8 mouse cellular contexts compared by ENCODE assay signal in the genomic region with DNA sequence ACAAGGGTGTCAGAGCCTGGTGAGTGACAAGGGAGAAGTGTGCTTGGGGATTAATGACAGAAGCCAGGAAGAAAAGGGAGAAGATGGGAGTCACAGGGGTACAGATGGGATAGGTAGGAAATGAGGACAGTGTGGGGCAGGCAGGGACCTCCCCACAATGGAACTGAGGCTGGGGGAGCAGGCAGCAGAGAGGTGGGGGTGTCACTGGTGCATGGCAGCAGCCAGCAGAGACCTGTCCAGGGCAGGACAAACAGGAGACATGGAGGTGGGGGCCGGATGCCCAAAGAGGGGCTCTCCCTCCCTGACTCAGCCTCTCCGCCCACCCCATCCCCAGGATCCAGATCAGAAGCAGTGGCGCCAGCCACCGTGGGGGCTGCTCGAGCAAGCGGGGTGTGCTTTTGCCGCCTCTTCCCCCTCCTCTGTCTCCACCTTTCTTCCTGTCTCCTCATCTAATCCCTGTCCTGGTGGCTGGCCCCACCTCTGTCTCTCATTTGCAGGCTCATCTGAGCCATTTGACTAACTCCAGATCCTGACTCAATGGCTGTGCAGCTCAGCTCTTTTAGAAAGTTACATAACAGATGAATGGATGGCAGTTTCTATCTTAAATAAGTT. TPM values are rescaled to one million over a fixed set of nuclear protein-coding genes. Genes with fewer than 3 reads are reported as not detected.
DNase-seq lines count a peak whose midpoint lies in the region; ATAC-seq and TF ChIP-seq lines count a peak whose summit lies in the region.

No protein-coding gene starts in this region.

- 8% methylated on average over 7 of the region's 7 CpGs for WGBS in forebrain, postnatal 0 days
- 0% methylated on average over 6 of the region's 7 CpGs for WGBS in limb, embryonic 11.5 days

- H3K4me3 ChIP-seq in layer of hippocampus, adult 2 months = peak overlapping the region; percentile 18; the same call in 1 of the 2 replicates
- H3K4me3 ChIP-seq in forebrain, postnatal 0 days (ENCODE audit: low read depth, low read length) = no peak overlapping the region
- H3K4me3 ChIP-seq in limb, embryonic 11.5 days (ENCODE audit: low read depth, low read length) = no peak overlapping the region

- H3K27me3 ChIP-seq in forebrain, postnatal 0 days (ENCODE audit: insufficient read depth, low read length) = no peaks in the 10 kb centered on the region
- no peaks in the 10 kb centered on the region for H3K27me3 ChIP-seq in limb, embryonic 11.5 days (ENCODE audit: control insufficient read depth, insufficient read depth, low read length)

- no peaks in the 10 kb centered on the region for H3K4me1 ChIP-seq in forebrain, postnatal 0 days (ENCODE audit: insufficient read depth)
- H3K4me1 ChIP-seq in limb, embryonic 11.5 days (ENCODE audit: control insufficient read depth, insufficient read depth, low read length) = peaks cover 40% of the 10 kb centered on the region

- DNase-seq in layer of hippocampus, adult 2 months (ENCODE audit: low spot score in 2 of 2) = no peak
- DNase-seq in layer of hippocampus, adult 8-10 months (ENCODE audit: low spot score in 2 of 2) = no peak
- peak; percentile 48 for DNase-seq in NIH3T3 (ENCODE audit: low read depth)
- no peak for DNase-seq in forebrain, postnatal 0 days
- no peak for DNase-seq in limb, embryonic 11.5 days (ENCODE audit: low spot score)
- peak; percentile 19 for DNase-seq in right cerebral cortex, postnatal 14 days
- DNase-seq in cerebellum, postnatal 36 days = no peak
- DNase-seq in urinary bladder, postnatal 36 days (ENCODE audit: low spot score in 2 of 2) = no peak

- peak overlapping the region; percentile 59 for H3K27ac ChIP-seq in layer of hippocampus, adult 2 months
- no peak overlapping the region for H3K27ac ChIP-seq in forebrain, postnatal 0 days (ENCODE audit: low read depth, low read length)
- peak overlapping the region; percentile 42; the same call in 1 of the 2 replicates for H3K27ac ChIP-seq in limb, embryonic 11.5 days (replicated peaks; ENCODE audit: low read depth, low read length)

- H3K9ac ChIP-seq in forebrain, postnatal 0 days = no peak overlapping the region
- H3K9ac ChIP-seq in limb, embryonic 11.5 days (ENCODE audit: low read length) = peak overlapping the region; percentile 43

- H3K9me3 ChIP-seq in forebrain, postnatal 0 days (ENCODE audit: low read length) = no peaks in the 10 kb centered on the region
- H3K9me3 ChIP-seq in limb, embryonic 11.5 days (ENCODE audit: control insufficient read depth, low read length) = no peaks in the 10 kb centered on the region

- ATAC-seq in forebrain, postnatal 0 days = peak; percentile 13; the same call in 1 of the 2 replicates
- ATAC-seq in limb, embryonic 11.5 days (ENCODE audit: insufficient number of reproducible peaks, low FRiP score, low TSS enrichment, low read depth) = no peak

- peaks cover 35% of the 10 kb centered on the region for H3K36me3 ChIP-seq in forebrain, postnatal 0 days (ENCODE audit: insufficient read depth)
- H3K36me3 ChIP-seq in limb, embryonic 11.5 days (ENCODE audit: control insufficient read depth, insufficient read depth, low read length) = peaks cover 16% of the 10 kb centered on the region

- no peak for TF ChIP-seq CTCF in layer of hippocampus, adult 2 months (conservative IDR thresholded peaks at IDR 0.05)
- no peak for TF ChIP-seq CTCF in forebrain, postnatal 0 days (IDR thresholded peaks at IDR 0.05; ENCODE audit: low read depth)

- H3K4me2 ChIP-seq in forebrain, postnatal 0 days (ENCODE audit: low read depth) = no peak overlapping the region
- H3K4me2 ChIP-seq in limb, embryonic 11.5 days (ENCODE audit: low read depth, severe bottlenecking) = peak overlapping the region; percentile 28; the same call in 1 of the 2 replicates

RNA-seq across cellular contexts. Expression of a gene that starts 8.3 kb away (rescaled TPM):
- 10 to 100 TPM; 62.9 to 67.4 TPM for total RNA-seq in layer of hippocampus, adult 2 months (2021)
- total RNA-seq in layer of hippocampus, adult 8-10 months (2022) = 10 to 100 TPM; 60.6 to 64.6 (median 62.8) TPM
- 21.1 and 37.6 TPM in 2 replicates for total RNA-seq in forebrain, postnatal 0 days (2014; rRNA removed)
- 31.7 and 32.0 TPM in 2 replicates for polyA plus RNA-seq in forebrain, postnatal 0 days (2015; fragmentation: Nextera tagmentation; extraction: Ambion mirVana)
- polyA plus RNA-seq in limb, embryonic 11.5 days (2014; fragmentation: Nextera tagmentation; extraction: Ambion mirVana) = 33.1 and 35.3 TPM in 2 replicates

RNA-seq across cellular contexts. Expression of a gene that starts 23.8 kb away (rescaled TPM):
- 1 to 10 TPM; 6.9 TPM for total RNA-seq in layer of hippocampus, adult 2 months (2021)
- total RNA-seq in layer of hippocampus, adult 8-10 months (2022) = 10 to 100 TPM in 2 of 4 experiments, 1 to 10 TPM in 2; 7.2 to 26.4 (median 15.7) TPM
- total RNA-seq in forebrain, postnatal 0 days (2014; rRNA removed) = 1.6 and 3.1 TPM in 2 replicates
- polyA plus RNA-seq in forebrain, postnatal 0 days (2015; fragmentation: Nextera tagmentation; extraction: Ambion mirVana) = 0.39 and 0.56 TPM in 2 replicates
- polyA plus RNA-seq in limb, embryonic 11.5 days (2014; fragmentation: Nextera tagmentation; extraction: Ambion mirVana) = 1.6 and 1.9 TPM in 2 replicates

RNA-seq across cellular contexts. Expression of a gene that starts 30.0 kb away (rescaled TPM):
- total RNA-seq in layer of hippocampus, adult 2 months (2021) = 10 to 100 TPM; 20.2 to 20.6 TPM
- total RNA-seq in layer of hippocampus, adult 8-10 months (2022) = 10 to 100 TPM; 21.0 to 23.9 (median 21.8) TPM
- 15.7 and 15.8 TPM in 2 replicates for total RNA-seq in forebrain, postnatal 0 days (2014; rRNA removed)
- 58.2 and 60.1 TPM in 2 replicates for polyA plus RNA-seq in forebrain, postnatal 0 days (2015; fragmentation: Nextera tagmentation; extraction: Ambion mirVana)
- polyA plus RNA-seq in limb, embryonic 11.5 days (2014; fragmentation: Nextera tagmentation; extraction: Ambion mirVana) = 30.7 and 31.7 TPM in 2 replicates

RNA-seq across cellular contexts. Expression of a gene that starts 35.7 kb away (rescaled TPM):
- 10 to 100 TPM in 1 of 2 experiments, 1 to 10 TPM in 1; 8.6 to 11.6 TPM for total RNA-seq in layer of hippocampus, adult 2 months (2021)
- 10 to 100 TPM; 10.8 to 16.2 (median 15.1) TPM for total RNA-seq in layer of hippocampus, adult 8-10 months (2022)
- total RNA-seq in forebrain, postnatal 0 days (2014; rRNA removed) = 32.8 and 40.3 TPM in 2 replicates
- 40.9 and 61.4 TPM in 2 replicates for polyA plus RNA-seq in forebrain, postnatal 0 days (2015; fragmentation: Nextera tagmentation; extraction: Ambion mirVana)
- 1.7 and 2.2 TPM in 2 replicates for polyA plus RNA-seq in limb, embryonic 11.5 days (2014; fragmentation: Nextera tagmentation; extraction: Ambion mirVana)

RNA-seq across cellular contexts. Expression of a gene that starts 43.9 kb away (rescaled TPM):
- total RNA-seq in layer of hippocampus, adult 2 months (2021) = 100 to 1,000 TPM; 110 to 115 TPM
- 100 to 1,000 TPM in 3 of 4 experiments, 10 to 100 TPM in 1; 99.7 to 117 (median 108) TPM for total RNA-seq in layer of hippocampus, adult 8-10 months (2022)
- 110 and 144 TPM in 2 replicates for total RNA-seq in forebrain, postnatal 0 days (2014; rRNA removed)
- 47.3 and 47.9 TPM in 2 replicates for polyA plus RNA-seq in forebrain, postnatal 0 days (2015; fragmentation: Nextera tagmentation; extraction: Ambion mirVana)
- 82.9 and 87.8 TPM in 2 replicates for polyA plus RNA-seq in limb, embryonic 11.5 days (2014; fragmentation: Nextera tagmentation; extraction: Ambion mirVana)

Comparison
In these comparisons a context has a peak if more than half of its experiments do, and no peak if none do; other contexts are left out.
1. DNase-seq: peak in NIH3T3 (single experiment) and right cerebral cortex, postnatal 14 days (single experiment); none in layer of hippocampus, adult 2 months (0 of 2), layer of hippocampus, adult 8-10 months (0 of 2), forebrain, postnatal 0 days (single experiment), limb, embryonic 11.5 days (single experiment), cerebellum, postnatal 36 days (0 of 2) and urinary bladder, postnatal 36 days (0 of 2).